Mouse (Mus musculus) E14TG2a.4 (cell line): ENCODE measurements around the gene Xkr7.

ENCODE experiments used
- H3K27me3 ChIP-seq: 2 replicates; pipeline ENCODE4 v1.6.1; 2014; ENCODE audit warnings: low read length, control low read depth; ENCODE audit not compliant: insufficient read depth
- H3K36me3 ChIP-seq: 2 replicates; pipeline ENCODE4 v1.6.1; 2014; ENCODE audit warnings: low read length, control low read depth; ENCODE audit not compliant: insufficient read depth
- H3K4me1 ChIP-seq: replicated peaks from 2 replicates; pipeline ENCODE4 v1.6.1; 2014; ENCODE audit warnings: low read depth, low read length, control low read depth
- H3K4me3 ChIP-seq: replicated peaks from 2 replicates; pipeline ENCODE4 v1.5.1; 2014; ENCODE audit warnings: mild to moderate bottlenecking, low read length
- H3K9me3 ChIP-seq: 2 replicates; pipeline ENCODE4 v1.6.1; 2014; ENCODE audit warnings: low read length, control low read depth
- CTCF ChIP-seq: conservative IDR thresholded peaks from 2 replicates; pipeline ENCODE4 v1.5.1; 2014; ENCODE audit warnings: low read length
- NANOG ChIP-seq: IDR thresholded peaks from 2 replicates; pipeline ENCODE4 v1.6.1; 2014; ENCODE audit warnings: borderline replicate concordance, low read length, mixed read lengths
- POU5F1 ChIP-seq: IDR thresholded peaks from 2 replicates; pipeline ENCODE4 v1.6.1; 2014; ENCODE audit warnings: low read length, borderline replicate concordance

Xkr7 gene

DNA sequence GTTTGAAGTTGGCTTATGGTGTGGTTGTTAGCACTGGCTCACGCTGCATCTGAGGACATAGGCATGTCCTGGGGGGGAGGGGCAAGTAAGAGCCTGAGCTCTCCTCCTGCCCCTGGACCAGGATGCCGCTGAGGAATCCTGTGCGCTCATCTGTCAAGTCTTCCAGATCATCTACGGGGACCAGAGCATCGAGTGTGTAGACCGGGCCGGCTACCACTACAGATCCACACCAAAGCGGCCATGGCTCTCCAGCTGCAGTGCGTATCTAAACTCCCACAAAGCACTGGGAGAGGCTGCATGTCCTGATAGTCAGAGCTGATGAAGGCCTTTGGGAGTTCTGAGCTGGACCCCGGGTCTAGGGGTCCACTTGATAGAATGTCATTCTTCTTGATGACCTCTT is 43.0 kb downstream of the Xkr7 start:
- peaks cover 27% of the 10 kb centered on the region for H3K4me1 ChIP-seq
- H3K27me3 ChIP-seq, result peaks cover 77% of the 10 kb centered on the region
- TF ChIP-seq NANOG, result no peak
- no peak for TF ChIP-seq POU5F1
- no peak for TF ChIP-seq CTCF
- no peak overlapping the region for H3K4me3 ChIP-seq
- H3K9me3 ChIP-seq, result no peaks in the 10 kb centered on the region
- no peaks in the 10 kb centered on the region for H3K36me3 ChIP-seq

- peaks cover 21% of the 10 kb centered on the region for H3K4me1 ChIP-seq
- no peaks in the 10 kb centered on the region for H3K9me3 ChIP-seq
- TF ChIP-seq NANOG, result no peak
- H3K36me3 ChIP-seq, result no peaks in the 10 kb centered on the region
- H3K4me3 ChIP-seq, result no peak overlapping the region
- H3K27me3 ChIP-seq, result peaks cover 67% of the 10 kb centered on the region
Observed at GRCm38 (mm10) chr2:153075961-153076360, 44.3 kb downstream of the Xkr7 start.

- H3K4me3 ChIP-seq, result peak overlapping the region; percentile 48
- H3K9me3 ChIP-seq, result no peaks in the 10 kb centered on the region
- peaks cover 32% of the 10 kb centered on the region for H3K4me1 ChIP-seq
- H3K36me3 ChIP-seq, result no peaks in the 10 kb centered on the region
- TF ChIP-seq POU5F1, result no peak
- peak; percentile 98 for TF ChIP-seq CTCF
- TF ChIP-seq NANOG, result no peak
- peaks cover 22% of the 10 kb centered on the region for H3K27me3 ChIP-seq
Observed at GRCm38 (mm10) chr2:153080841-153081523, 49.3 kb downstream of the Xkr7 start.

- Histone ChIP-seq H3K4me3 (no peak overlapping the region), H3K4me1 (peaks cover 29% of the 10 kb centered on the region), H3K36me3 (no peaks in the 10 kb centered on the region), H3K27me3 (peaks cover 22% of the 10 kb centered on the region), H3K9me3 (no peaks in the 10 kb centered on the region)
- TF ChIP-seq NANOG (no peak), CTCF (no peak), POU5F1 (no peak)
Observed at GRCm38 (mm10) chr2:153081866-153082265, 50.2 kb downstream of the Xkr7 start.

DNA sequence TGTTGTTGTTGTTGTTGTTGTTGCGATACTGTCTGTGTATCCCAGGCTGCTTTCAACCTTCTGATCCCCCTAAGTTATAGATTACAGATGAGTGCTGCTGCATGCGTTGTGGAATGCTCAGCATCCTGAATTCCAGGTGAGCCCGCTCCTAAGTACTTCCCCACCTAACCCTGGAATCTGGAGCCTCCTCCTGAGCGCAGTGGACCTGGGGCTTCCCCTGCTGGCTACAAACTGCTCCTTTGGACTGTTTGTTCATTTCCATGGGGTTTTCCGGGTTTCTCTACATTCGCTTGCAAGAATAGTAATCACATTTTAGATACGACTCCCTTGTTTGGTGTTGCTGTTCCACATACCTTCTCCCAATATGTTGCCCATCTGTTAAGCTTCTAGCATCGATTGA is 51.6 kb downstream of the Xkr7 start:
- no peaks in the 10 kb centered on the region for H3K9me3 ChIP-seq
- H3K27me3 ChIP-seq, result peaks cover 12% of the 10 kb centered on the region
- TF ChIP-seq CTCF, result no peak
- TF ChIP-seq NANOG, result no peak
- TF ChIP-seq POU5F1, result no peak
- peaks cover 32% of the 10 kb centered on the region for H3K4me1 ChIP-seq
- no peaks in the 10 kb centered on the region for H3K36me3 ChIP-seq
- H3K4me3 ChIP-seq, result no peak overlapping the region

GRCm38 (mm10) chr2:153083824-153084223 is 52.2 kb downstream of the Xkr7 start:
- Histone ChIP-seq H3K4me1 (peaks cover 32% of the 10 kb centered on the region), H3K4me3 (no peak overlapping the region), H3K36me3 (no peaks in the 10 kb centered on the region), H3K9me3 (no peaks in the 10 kb centered on the region), H3K27me3 (peaks cover 8% of the 10 kb centered on the region; the same call in 1 of the 2 replicates)
- no peak for TF ChIP-seq CTCF
- TF ChIP-seq POU5F1, result no peak
- TF ChIP-seq NANOG, result no peak

DNA sequence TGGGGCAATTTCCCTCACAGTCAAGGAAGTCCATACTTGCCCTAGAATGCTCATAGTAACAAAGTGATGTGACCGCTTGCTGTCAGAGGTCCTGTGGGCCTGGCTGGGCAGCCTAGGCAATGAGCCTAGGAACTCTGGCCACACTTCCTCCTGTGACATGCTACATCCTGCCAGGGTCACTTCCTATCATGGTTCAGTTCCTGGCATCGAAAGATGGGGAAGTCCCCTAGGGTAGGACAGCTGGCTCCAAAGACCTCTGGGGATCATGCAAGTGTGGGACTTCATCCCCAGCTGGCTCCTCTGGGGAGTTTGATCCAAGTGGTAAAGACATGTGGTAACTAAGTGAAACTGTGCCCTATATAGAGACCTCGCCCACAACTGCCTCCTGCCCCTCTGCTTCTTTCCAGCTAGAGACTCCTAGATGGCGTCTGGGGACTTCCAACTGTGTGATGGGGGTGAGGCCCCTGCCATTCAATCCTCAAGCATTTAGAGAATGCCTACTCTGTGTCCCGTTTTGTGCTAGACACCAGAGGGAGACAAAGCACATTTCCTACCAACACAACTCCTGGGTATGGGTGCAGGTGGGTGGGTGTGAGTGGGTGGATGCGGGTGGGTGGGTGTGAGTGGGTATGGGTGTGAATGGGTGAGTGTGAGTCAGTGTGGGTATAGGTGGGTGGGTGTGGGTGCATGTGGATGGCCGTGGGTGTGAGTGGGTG is 52.8 kb downstream of the Xkr7 start:
- Histone ChIP-seq H3K36me3 (no peaks in the 10 kb centered on the region), H3K4me1 (peaks cover 32% of the 10 kb centered on the region), H3K27me3 (peaks cover 3% of the 10 kb centered on the region; the same call in 1 of the 2 replicates), H3K9me3 (no peaks in the 10 kb centered on the region), H3K4me3 (no peak overlapping the region)
- TF ChIP-seq CTCF, result 0 out of 2 replicates have a peak, but pooled peaks have one; percentile 2
- TF ChIP-seq POU5F1, result no peak

- peaks cover 41% of the 10 kb centered on the region for H3K4me1 ChIP-seq
- no peaks in the 10 kb centered on the region for H3K9me3 ChIP-seq
- TF ChIP-seq CTCF (no peak), NANOG (no peak), POU5F1 (no peak)
- H3K27me3 ChIP-seq, result 0 out of 2 replicates have a peak, but pooled peaks cover 2% of the 10 kb centered on the region
- H3K36me3 ChIP-seq, result no peaks in the 10 kb centered on the region
- H3K4me3 ChIP-seq, result no peak overlapping the region
Observed at GRCm38 (mm10) chr2:153085556-153085955, 53.9 kb downstream of the Xkr7 start.

- Histone ChIP-seq H3K36me3 (no peaks in the 10 kb centered on the region), H3K4me1 (peaks cover 43% of the 10 kb centered on the region), H3K4me3 (no peak overlapping the region), H3K9me3 (no peaks in the 10 kb centered on the region), H3K27me3 (no peaks in the 10 kb centered on the region)
- TF ChIP-seq POU5F1, result no peak
- TF ChIP-seq NANOG, result no peak
- no peak for TF ChIP-seq CTCF
Observed at GRCm38 (mm10) chr2:153086166-153086565, 54.5 kb downstream of the Xkr7 start.
